Mouse (Mus musculus) right cerebral cortex, postnatal 36 days (tissue): ENCODE data around the gene AC109138.7.

Source experiments
- DNase-seq, 2 experiments: peaks; one replicate each; pipeline ENCODE4 v3.0.0; 2022; ENCODE audit warnings: low spot score in 2 of 2, mixed read lengths in 1 of 2

Gene AC109138.7

GRCm38 (mm10) chr19:4192251-4192985 lies 21.7 kb upstream of the AC109138.7 start:
- no peak for DNase-seq

GRCm38 (mm10) chr19:4193129-4193528 lies 21.0 kb upstream of the AC109138.7 start:
- no peak for DNase-seq

- DNase-seq, result no peak
Measured at GRCm38 (mm10) chr19:4194021-4194724, 20.0 kb upstream of the AC109138.7 start.

- DNase-seq, result no peak
Measured at GRCm38 (mm10) chr19:4194776-4195650, 19.1 kb upstream of the AC109138.7 start.

GRCm38 (mm10) chr19:4196048-4196447 lies 18.1 kb upstream of the AC109138.7 start:
- no peak for DNase-seq

- DNase-seq, result no peak
Measured at GRCm38 (mm10) chr19:4196548-4196947, 17.6 kb upstream of the AC109138.7 start.

GRCm38 (mm10) chr19:4197180-4197579 lies 17.0 kb upstream of the AC109138.7 start:
- no peak for DNase-seq

- DNase-seq, result peak; percentile 95 to 96
Measured at GRCm38 (mm10) chr19:4201291-4201909, 12.8 kb upstream of the AC109138.7 start, which contains the start of gene Rad9a. Rad9a (minus strand) TSS chr19:4201662.

GRCm38 (mm10) chr19:4202149-4202548 lies 12.0 kb upstream of the AC109138.7 start:
- DNase-seq, result no peak

- no peak for DNase-seq
Measured at GRCm38 (mm10) chr19:4203148-4203547, 11.0 kb upstream of the AC109138.7 start.

- DNase-seq, result no peak
Measured at GRCm38 (mm10) chr19:4203604-4204326, 10.4 kb upstream of the AC109138.7 start.

- no peak for DNase-seq
Measured at GRCm38 (mm10) chr19:4204889-4205288, 9.3 kb upstream of the AC109138.7 start.

- DNase-seq, result no peak
Measured at GRCm38 (mm10) chr19:4206971-4207370, 7.2 kb upstream of the AC109138.7 start.

GRCm38 (mm10) chr19:4208563-4208962 lies 5.6 kb upstream of the AC109138.7 start:
- DNase-seq, result no peak

GRCm38 (mm10) chr19:4211891-4212588 lies 2.1 kb upstream of the AC109138.7 start:
- DNase-seq, result no peak

- DNase-seq, result no peak
Measured at GRCm38 (mm10) chr19:4213524-4213974, 608 bp upstream of the AC109138.7 start.

- no peak for DNase-seq
Measured at GRCm38 (mm10) chr19:4214771-4215450, 754 bp downstream of the AC109138.7 start.

GRCm38 (mm10) chr19:4215451-4215840 lies 1.3 kb downstream of the AC109138.7 start:
- no peak for DNase-seq

GRCm38 (mm10) chr19:4216041-4216685 lies 2.0 kb downstream of the AC109138.7 start:
- no peak for DNase-seq
